Comparison of ENCODE assay signal across 9 mouse cellular contexts in the genomic region with DNA sequence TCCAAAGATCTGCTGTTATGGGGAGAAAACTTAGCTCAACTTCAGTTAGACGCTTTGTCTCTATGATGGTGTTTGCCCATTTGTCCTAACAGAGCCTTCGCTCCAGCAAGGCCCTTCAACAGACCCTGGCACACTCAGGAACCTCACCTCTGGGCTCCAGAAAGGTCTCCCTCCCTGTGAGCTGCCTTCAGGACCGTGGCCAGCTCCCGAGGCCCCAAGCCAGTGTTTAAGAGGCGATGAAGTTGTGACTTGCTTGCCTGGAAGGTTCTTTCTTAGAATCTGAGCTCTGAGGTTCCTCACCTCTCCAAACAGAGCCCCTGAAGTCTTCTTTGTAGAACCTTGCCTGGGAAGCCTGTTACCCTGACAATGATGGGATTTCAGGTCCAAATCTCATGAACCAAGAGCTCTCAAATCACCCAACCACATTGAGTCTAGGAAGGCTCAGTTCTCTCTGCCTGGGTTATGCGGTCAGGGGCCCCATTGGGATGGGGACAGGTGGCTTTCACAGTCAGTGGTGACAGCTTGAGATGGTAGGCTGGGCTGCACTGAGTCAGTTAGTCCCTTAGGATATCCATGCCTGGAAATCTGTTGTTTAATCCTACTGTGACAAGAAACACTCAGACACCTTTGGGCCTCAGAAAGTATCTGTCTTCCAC. TPM values are rescaled to one million over a fixed set of nuclear protein-coding genes. Genes with fewer than 3 reads are reported as not detected.
A peak's percentile ranks its signal among the peaks of the same experiment; 100 is the strongest.
DNase-seq lines count a peak whose midpoint lies in the region; ATAC-seq and TF ChIP-seq lines count a peak whose summit lies in the region.
"Had no signal": no experiment of that assay in that cellular context is flagged by ENCODE, and none has a peak within 500 bp of the region (broad histone marks: within the 10 kb centered on the region; RNA-seq: fewer than 3 reads in every experiment).

No protein-coding gene starts in this region.

- peaks cover 53% of the 10 kb centered on the region for H3K4me1 ChIP-seq in cerebellum, adult 2 months (ENCODE audit: control insufficient read depth, insufficient read depth, low read length)
- H3K4me1 ChIP-seq in hindbrain, embryonic 13.5 days (replicated peaks) = peaks cover 72% of the 10 kb centered on the region
- peaks cover 29% of the 10 kb centered on the region for H3K4me1 ChIP-seq in neural tube, embryonic 14.5 days (ENCODE audit: control insufficient read depth, insufficient read depth, low read length)

- DNase-seq in cerebellum, adult 2 months = peak; percentile 52 to 53
- no peak for DNase-seq in cerebellum, postnatal 4 days (ENCODE audit: low spot score in 2 of 2)
- peak; percentile 18 for DNase-seq in right cerebral cortex, postnatal 25 days
- no peak for DNase-seq in right cerebral cortex, postnatal 36 days (ENCODE audit: low spot score in 2 of 2)
- DNase-seq in right cerebral cortex, postnatal 4 days = no peak

- no peak for TF ChIP-seq POLR2A in cerebellum, adult 2 months (IDR thresholded peaks at IDR 0.05; ENCODE audit: borderline replicate concordance, insufficient read depth, low read length)

- H3K4me2 ChIP-seq in hindbrain, embryonic 13.5 days = peak overlapping the region; percentile 75
- H3K4me2 ChIP-seq in neural tube, embryonic 14.5 days (ENCODE audit: low read depth, low read length) = peak overlapping the region; percentile 78
- H3K4me2 ChIP-seq: embryonic facial prominence, embryonic 13.5 days had no signal

- no peaks in the 10 kb centered on the region for H3K36me3 ChIP-seq in hindbrain, embryonic 13.5 days
- H3K36me3 ChIP-seq in neural tube, embryonic 14.5 days (ENCODE audit: control insufficient read depth, insufficient read depth, low read length) = no peaks in the 10 kb centered on the region
- H3K36me3 ChIP-seq: embryonic facial prominence, embryonic 13.5 days had no signal

- peak overlapping the region; percentile 87 for H3K4me3 ChIP-seq in cerebellum, adult 2 months (replicated peaks; ENCODE audit: insufficient read depth, low read depth, low read length)
- peak overlapping the region; percentile 80 for H3K4me3 ChIP-seq in hindbrain, embryonic 13.5 days
- H3K4me3 ChIP-seq in neural tube, embryonic 14.5 days (ENCODE audit: low read depth, low read length) = peak overlapping the region; percentile 78; the same call in 1 of the 2 replicates
- H3K4me3 ChIP-seq: embryonic facial prominence, embryonic 13.5 days had no signal

- TF ChIP-seq CTCF in cerebellum, adult 2 months (IDR thresholded peaks at IDR 0.05; ENCODE audit: borderline replicate concordance, insufficient read depth, low read depth, low read length) = no peak

- WGBS in cerebellum, adult 2 months = 16% methylated on average over 6 of the region's 6 CpGs
- 48% methylated on average over 6 of the region's 6 CpGs for WGBS in hindbrain, embryonic 13.5 days
- 49% methylated on average over 6 of the region's 6 CpGs for WGBS in neural tube, embryonic 14.5 days

- H3K9me3 ChIP-seq in hindbrain, embryonic 13.5 days = no peaks in the 10 kb centered on the region
- no peaks in the 10 kb centered on the region for H3K9me3 ChIP-seq in neural tube, embryonic 14.5 days (ENCODE audit: control insufficient read depth, low read length)
- H3K9me3 ChIP-seq: embryonic facial prominence, embryonic 13.5 days had no signal

- no peaks in the 10 kb centered on the region for H3K27me3 ChIP-seq in cerebellum, adult 2 months (ENCODE audit: control insufficient read depth, insufficient read depth, low read length)
- no peaks in the 10 kb centered on the region for H3K27me3 ChIP-seq in hindbrain, embryonic 13.5 days
- no peaks in the 10 kb centered on the region for H3K27me3 ChIP-seq in neural tube, embryonic 14.5 days (ENCODE audit: control insufficient read depth, insufficient read depth, low read length)

- H3K9ac ChIP-seq in hindbrain, embryonic 13.5 days = peak overlapping the region; percentile 94
- peak overlapping the region; percentile 88; the same call in 1 of the 2 replicates for H3K9ac ChIP-seq in neural tube, embryonic 14.5 days (replicated peaks; ENCODE audit: low read depth, low read length)
- H3K9ac ChIP-seq: embryonic facial prominence, embryonic 13.5 days had no signal

- ATAC-seq in hindbrain, embryonic 13.5 days (ENCODE audit: low FRiP score) = no peak
- no peak for ATAC-seq in neural tube, embryonic 14.5 days (ENCODE audit: low read depth)
- no peak for ATAC-seq in megakaryocyte-erythroid progenitor cell, adult 5-6 weeks (replicated peaks; ENCODE audit: low FRiP score, low TSS enrichment, poor library complexity, severe bottlenecking)

- peak overlapping the region; percentile 75 for H3K27ac ChIP-seq in cerebellum, adult 2 months (ENCODE audit: insufficient read depth, low read length)
- H3K27ac ChIP-seq in hindbrain, embryonic 13.5 days = peak overlapping the region; percentile 56
- no peak overlapping the region for H3K27ac ChIP-seq in neural tube, embryonic 14.5 days (ENCODE audit: low read depth, low read length)
- H3K27ac ChIP-seq: embryonic facial prominence, embryonic 13.5 days had no signal

RNA-seq across cellular contexts. Expression of a gene that starts 2.3 kb away (rescaled TPM):
- polyA plus RNA-seq in cerebellum, adult 2 months (2012; rRNA removed) = 567 and 588 TPM in 2 replicates
- 267 and 274 TPM in 2 replicates for polyA plus RNA-seq in hindbrain, embryonic 13.5 days (2015; fragmentation: Nextera tagmentation; extraction: Ambion mirVana)
- polyA plus RNA-seq in neural tube, embryonic 14.5 days (2014; fragmentation: Nextera tagmentation; extraction: Ambion mirVana) = 356 and 369 TPM in 2 replicates
- total RNA-seq in megakaryocyte-erythroid progenitor cell, adult 5-6 weeks (2014; fragmentation: Nextera tagmentation) = 1.7 and 4.4 TPM in 2 replicates
- 3.3 and 3.6 TPM in 2 replicates for total RNA-seq in megakaryocyte-erythroid progenitor cell, adult 5-6 weeks (2017)

Comparison
In these comparisons a context has a peak if more than half of its experiments do, and no peak if none do; other contexts are left out.
1. DNase-seq: peak in cerebellum, adult 2 months (2 of 2) and right cerebral cortex, postnatal 25 days (single experiment); none in cerebellum, postnatal 4 days (0 of 2), right cerebral cortex, postnatal 36 days (0 of 2) and right cerebral cortex, postnatal 4 days (single experiment).
2. Peak in every context shown above with its lines, with median percentiles within 50 percentile points of each other: H3K4me3 ChIP-seq.